Mouse (Mus musculus): ENCODE data around the gene Rassf5. TPM values are rescaled to one million over a fixed set of nuclear protein-coding genes. Genes with fewer than 3 reads are reported as not detected.

The Rassf5 gene
- polyA plus RNA-seq (2014; fragmentation: Illumina TruSeq; extraction: RNeasy Lipid Tissue Mini Kit (QIAGEN cat#74804)): 15.6 TPM

GRCm38 (mm10) chr1:131245089-131245856 is at the start of gene Rassf5:
Gene Rassf5 (minus strand): TSS chr1:131245258.

DNA sequence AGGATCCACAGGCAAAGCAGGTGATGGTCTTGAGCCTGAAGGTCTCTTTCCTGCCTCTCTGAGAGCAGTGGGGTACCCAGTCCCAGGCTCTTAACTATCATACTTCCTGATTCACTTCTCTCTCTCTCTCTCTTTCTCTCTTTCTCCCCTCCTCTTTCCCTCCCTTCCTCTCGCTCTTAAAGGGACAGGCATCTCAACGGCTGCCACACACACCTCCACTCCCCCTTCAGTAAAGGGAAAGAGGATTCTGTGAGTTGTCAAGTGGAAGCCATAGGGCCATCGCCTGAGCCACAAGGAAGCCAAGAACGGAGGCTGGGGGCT is 34.4 kb upstream of the Rassf5 start, which contains the start of gene Ikbke:
Gene Ikbke (minus strand): TSS at position 151 of the 321 bp plus-strand sequence.

DNA sequence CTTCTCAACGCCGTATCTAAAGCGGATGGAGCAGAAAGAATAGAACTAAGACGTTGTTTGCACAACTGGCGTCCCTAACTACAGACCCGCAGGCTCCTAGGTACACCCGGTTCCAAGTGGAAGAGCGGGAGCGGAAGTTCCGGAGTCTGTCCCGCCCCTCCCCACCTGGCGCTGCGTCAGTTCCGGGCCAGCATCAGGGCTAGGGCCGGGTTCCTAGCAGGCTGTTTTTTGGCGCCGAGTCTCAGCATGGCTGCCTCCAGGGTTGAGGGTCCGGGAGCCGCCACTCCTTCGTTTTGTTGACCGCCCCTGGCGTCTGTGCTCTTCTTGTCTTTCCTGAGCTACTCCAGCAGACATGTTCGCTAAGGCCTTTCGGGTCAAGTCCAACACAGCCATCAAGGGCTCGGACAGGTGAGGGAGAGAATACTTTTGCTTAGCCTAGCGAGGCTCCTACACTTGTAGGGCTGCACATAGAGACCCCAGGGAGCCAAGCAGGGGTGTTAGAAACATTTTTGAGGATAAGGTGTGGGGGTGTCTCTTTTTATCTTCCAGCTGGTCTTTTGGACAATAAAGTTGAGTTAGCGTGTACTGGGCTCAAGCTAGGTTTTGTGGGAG is 91.9 kb downstream of the Rassf5 start, which contains the start of gene Eif2d:
Gene Eif2d (plus strand): TSS at position 164 of the 612 bp plus-strand sequence.

GRCm38 (mm10) chr1:131138191-131139016 is 106.7 kb downstream of the Rassf5 start, which contains the start of gene Dyrk3:
Gene Dyrk3 (minus strand): TSS chr1:131138340.

Other genes with a start within 250 kb of the Rassf5 start
- gene Il10, start 225.4 kb downstream of the Rassf5 start, polyA plus RNA-seq (2014; fragmentation: Illumina TruSeq; extraction: RNeasy Lipid Tissue Mini Kit (QIAGEN cat#74804)): not detected
- 37.5 TPM for gene Mapkapk2, start 147.4 kb downstream of the Rassf5 start, polyA plus RNA-seq (2014; fragmentation: Illumina TruSeq; extraction: RNeasy Lipid Tissue Mini Kit (QIAGEN cat#74804))
- gene Dyrk3, start 106.9 kb downstream of the Rassf5 start, polyA plus RNA-seq (2014; fragmentation: Illumina TruSeq; extraction: RNeasy Lipid Tissue Mini Kit (QIAGEN cat#74804)): 3.1 TPM
- 24.5 TPM for gene Eif2d, start 92.1 kb downstream of the Rassf5 start, polyA plus RNA-seq (2014; fragmentation: Illumina TruSeq; extraction: RNeasy Lipid Tissue Mini Kit (QIAGEN cat#74804))
- gene Ikbke, start 34.3 kb upstream of the Rassf5 start, polyA plus RNA-seq (2014; fragmentation: Illumina TruSeq; extraction: RNeasy Lipid Tissue Mini Kit (QIAGEN cat#74804)): 6.0 TPM

Measured in ovary, adult 10 weeks (tissue).